ENCODE assay signal across 16 mouse cellular contexts in the genomic region with DNA sequence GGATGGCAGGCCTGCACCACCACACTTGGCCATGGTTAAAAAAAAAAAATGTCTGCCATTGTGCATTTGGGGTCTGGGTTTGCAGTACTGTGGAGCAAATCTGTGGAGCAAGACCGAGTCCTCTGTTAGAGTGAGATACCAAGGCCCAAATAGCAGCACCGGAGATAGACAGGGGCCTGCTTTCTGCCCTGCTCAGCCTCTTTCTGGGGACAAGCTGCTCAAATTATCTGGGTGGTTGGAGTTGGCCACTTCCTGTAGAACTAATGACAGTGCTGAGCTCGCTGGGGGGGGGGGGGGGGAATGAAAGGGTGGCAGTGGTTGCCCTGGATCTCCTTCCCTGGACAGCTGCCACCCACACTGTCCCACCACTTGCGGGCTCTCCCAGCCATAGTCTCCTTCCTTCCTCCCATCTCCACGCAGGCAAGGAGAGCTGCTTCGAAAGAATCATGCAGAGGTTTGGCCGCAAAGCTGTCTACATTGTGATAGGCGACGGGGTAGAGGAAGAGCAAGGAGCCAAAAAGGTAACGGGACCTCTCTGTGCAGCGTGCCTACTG.
DNase-seq lines count a peak whose midpoint lies in the region; ATAC-seq and TF ChIP-seq lines count a peak whose summit lies in the region.
"Had no signal": no experiment of that assay in that cellular context is flagged by ENCODE, and none has a peak within 500 bp of the region (broad histone marks: within the 10 kb centered on the region; RNA-seq: fewer than 3 reads in every experiment).

No protein-coding gene starts in this region.

- H3K4me3 ChIP-seq in forebrain, embryonic 11.5 days (ENCODE audit: low read depth, low read length), result no peak overlapping the region
- H3K4me3 ChIP-seq in forebrain, embryonic 15.5 days, result no peak overlapping the region
- no peak overlapping the region for H3K4me3 ChIP-seq in neural tube, embryonic 11.5 days (ENCODE audit: low read depth, low read length)
- H3K4me3 ChIP-seq in limb, embryonic 14.5 days (replicated peaks; ENCODE audit: low read length), result no peak overlapping the region
- no peak overlapping the region for H3K4me3 ChIP-seq in neural tube, embryonic 15.5 days (replicated peaks)
- H3K4me3 ChIP-seq: liver, embryonic 15.5 days had no signal

- H3K4me2 ChIP-seq in forebrain, embryonic 11.5 days (ENCODE audit: low read depth, low read length, severe bottlenecking), result no peak overlapping the region
- no peak overlapping the region for H3K4me2 ChIP-seq in forebrain, embryonic 15.5 days (replicated peaks)
- no peak overlapping the region for H3K4me2 ChIP-seq in neural tube, embryonic 11.5 days (ENCODE audit: low read depth)
- H3K4me2 ChIP-seq in limb, embryonic 14.5 days (replicated peaks; ENCODE audit: low read depth, low read length, severe bottlenecking), result no peak overlapping the region
- H3K4me2 ChIP-seq in neural tube, embryonic 15.5 days, result no peak overlapping the region
- H3K4me2 ChIP-seq: liver, embryonic 15.5 days had no signal

- DNase-seq in forebrain, embryonic 11.5 days (ENCODE audit: low spot score), result no peak
- DNase-seq in neural tube, embryonic 11.5 days (ENCODE audit: low spot score), result no peak
- DNase-seq in neural tube, embryonic 10.5 days (ENCODE audit: extremely low spot score, low spot score), result no peak
- no peak for DNase-seq in limb, embryonic 14.5 days (ENCODE audit: low spot score)
- DNase-seq in kidney, postnatal 4 days, result no peak
- DNase-seq in gastrocnemius, adult 8-10 months (ENCODE audit: low spot score in 2 of 2), result no peak
- DNase-seq: heart, adult 18-20 months; kidney, adult 11 months; layer of hippocampus, adult 9-11 months; lung, postnatal 14 days; right cerebral cortex, postnatal 25 days; thymus, postnatal 36 days had no signal

- WGBS in forebrain, embryonic 11.5 days, result 45% methylated on average over 11 of the region's 11 CpGs
- 49% methylated on average over 10 of the region's 11 CpGs for WGBS in forebrain, embryonic 15.5 days
- 68% methylated on average over 11 of the region's 11 CpGs for WGBS in neural tube, embryonic 11.5 days
- WGBS in limb, embryonic 14.5 days, result 49% methylated on average over 10 of the region's 11 CpGs
- 38% methylated on average over 10 of the region's 11 CpGs for WGBS in neural tube, embryonic 15.5 days

- no peaks in the 10 kb centered on the region for H3K27me3 ChIP-seq in forebrain, embryonic 11.5 days (ENCODE audit: control insufficient read depth, insufficient read depth, low read length)
- H3K27me3 ChIP-seq in forebrain, embryonic 15.5 days, result no peaks in the 10 kb centered on the region
- H3K27me3 ChIP-seq in neural tube, embryonic 11.5 days (ENCODE audit: control insufficient read depth, insufficient read depth, low read length), result no peaks in the 10 kb centered on the region
- H3K27me3 ChIP-seq in limb, embryonic 14.5 days (ENCODE audit: control insufficient read depth, insufficient read depth, low read length), result no peaks in the 10 kb centered on the region
- no peaks in the 10 kb centered on the region for H3K27me3 ChIP-seq in neural tube, embryonic 15.5 days (replicated peaks)
- H3K27me3 ChIP-seq: liver, embryonic 15.5 days; Patski had no signal

- no peak for TF ChIP-seq POLR2A in limb, embryonic 14.5 days (IDR thresholded peaks at IDR 0.05; ENCODE audit: borderline replicate concordance, extremely low read depth, insufficient read depth, insufficient read length)

- no peak for ATAC-seq in forebrain, embryonic 11.5 days (replicated peaks; ENCODE audit: low FRiP score)
- no peak for ATAC-seq in forebrain, embryonic 15.5 days (replicated peaks)
- ATAC-seq in neural tube, embryonic 11.5 days (ENCODE audit: insufficient read depth, low FRiP score, low TSS enrichment), result no peak
- no peak for ATAC-seq in limb, embryonic 14.5 days (ENCODE audit: low FRiP score, low read depth)
- no peak for ATAC-seq in neural tube, embryonic 15.5 days (ENCODE audit: low FRiP score)

- no peaks in the 10 kb centered on the region for H3K9me3 ChIP-seq in forebrain, embryonic 11.5 days (ENCODE audit: control insufficient read depth, low read length)
- no peaks in the 10 kb centered on the region for H3K9me3 ChIP-seq in forebrain, embryonic 15.5 days
- no peaks in the 10 kb centered on the region for H3K9me3 ChIP-seq in neural tube, embryonic 11.5 days (ENCODE audit: control insufficient read depth, low read length)
- no peaks in the 10 kb centered on the region for H3K9me3 ChIP-seq in limb, embryonic 14.5 days (ENCODE audit: control insufficient read depth, low read length)
- H3K9me3 ChIP-seq in neural tube, embryonic 15.5 days (replicated peaks), result no peaks in the 10 kb centered on the region
- H3K9me3 ChIP-seq: liver, embryonic 15.5 days had no signal

- no peak overlapping the region for H3K9ac ChIP-seq in forebrain, embryonic 11.5 days (ENCODE audit: low read length)
- H3K9ac ChIP-seq in forebrain, embryonic 15.5 days (replicated peaks), result no peak overlapping the region
- H3K9ac ChIP-seq in neural tube, embryonic 11.5 days (ENCODE audit: low read length), result no peak overlapping the region
- 0 out of 2 replicates have a peak overlapping the region, but pooled peaks have one; percentile 7 for H3K9ac ChIP-seq in limb, embryonic 14.5 days (ENCODE audit: low read depth, low read length, severe bottlenecking)
- H3K9ac ChIP-seq in neural tube, embryonic 15.5 days (replicated peaks), result no peak overlapping the region
- H3K9ac ChIP-seq: liver, embryonic 15.5 days had no signal

- no peaks in the 10 kb centered on the region for H3K36me3 ChIP-seq in forebrain, embryonic 11.5 days (ENCODE audit: control insufficient read depth, insufficient read depth, low read length)
- no peaks in the 10 kb centered on the region for H3K36me3 ChIP-seq in forebrain, embryonic 15.5 days
- H3K36me3 ChIP-seq in neural tube, embryonic 11.5 days (ENCODE audit: control insufficient read depth, insufficient read depth, low read length), result no peaks in the 10 kb centered on the region
- H3K36me3 ChIP-seq in limb, embryonic 14.5 days (ENCODE audit: control insufficient read depth, insufficient read depth, low read length), result no peaks in the 10 kb centered on the region; the same call in 1 of the 2 replicates
- H3K36me3 ChIP-seq in neural tube, embryonic 15.5 days, result no peaks in the 10 kb centered on the region
- H3K36me3 ChIP-seq: liver, embryonic 15.5 days had no signal

- H3K4me1 ChIP-seq in forebrain, embryonic 11.5 days (replicated peaks; ENCODE audit: control insufficient read depth, insufficient read depth, low read length), result peaks cover 2% of the 10 kb centered on the region; the same call in 1 of the 2 replicates
- H3K4me1 ChIP-seq in forebrain, embryonic 15.5 days, result peaks cover 10% of the 10 kb centered on the region; the same call in 1 of the 2 replicates
- no peaks in the 10 kb centered on the region for H3K4me1 ChIP-seq in neural tube, embryonic 11.5 days (ENCODE audit: control insufficient read depth, insufficient read depth, low read length)
- H3K4me1 ChIP-seq in limb, embryonic 14.5 days (ENCODE audit: control insufficient read depth, insufficient read depth, low read length), result no peaks in the 10 kb centered on the region
- peaks cover 11% of the 10 kb centered on the region for H3K4me1 ChIP-seq in neural tube, embryonic 15.5 days
- H3K4me1 ChIP-seq: liver, embryonic 15.5 days had no signal

- H3K27ac ChIP-seq in forebrain, embryonic 11.5 days (ENCODE audit: low read depth, low read length), result 0 out of 2 replicates have a peak overlapping the region, but pooled peaks have one; percentile 25
- no peak overlapping the region for H3K27ac ChIP-seq in forebrain, embryonic 15.5 days (replicated peaks)
- peak overlapping the region; percentile 67 for H3K27ac ChIP-seq in neural tube, embryonic 11.5 days (ENCODE audit: low read depth, low read length)
- H3K27ac ChIP-seq in limb, embryonic 14.5 days (replicated peaks; ENCODE audit: low read depth, low read length), result no peak overlapping the region
- 0 out of 2 replicates have a peak overlapping the region, but pooled peaks have one; percentile 41 for H3K27ac ChIP-seq in neural tube, embryonic 15.5 days (replicated peaks)
- H3K27ac ChIP-seq: liver, embryonic 15.5 days had no signal

Comparison
In these comparisons a context has a peak if more than half of its experiments do, and no peak if none do; other contexts are left out.
1. H3K27ac ChIP-seq: peak in forebrain, embryonic 11.5 days (single experiment), neural tube, embryonic 11.5 days (single experiment) and neural tube, embryonic 15.5 days (single experiment); none in forebrain, embryonic 15.5 days (single experiment) and limb, embryonic 14.5 days (single experiment).